Mouse (Mus musculus) forebrain, embryonic 14.5 days (tissue): ENCODE data around the gene Slc16a12. TPM values are rescaled to one million over a fixed set of nuclear protein-coding genes. Genes with fewer than 3 reads are reported as not detected.
"Not testable (repeated sequence)": the region's sequence is repeated elsewhere in the genome, so short reads cannot be mapped to it uniquely, and the experiment has no call there.

Experiments
- ATAC-seq: fragments of 200-750 bp; cut with Nextera tagmentation; 2 replicates; pipeline ENCODE4 v1.8.0; 2017; ENCODE audit warnings: mild to moderate bottlenecking, moderate library complexity
- DNase-seq: peaks from one replicate; pipeline ENCODE4 v3.0.0-alpha.2; 2015; ENCODE audit warnings: low spot score
- H3K27ac ChIP-seq: fragments of 300-500 bp; sonication (generic); 2 replicates; pipeline ENCODE4 v1.5.1; 2014; ENCODE audit warnings: low read depth, mild to moderate bottlenecking, control low read depth, low read length, moderate library complexity
- H3K27me3 ChIP-seq: fragments of 300-500 bp; sonication (generic); replicated peaks from 2 replicates; pipeline ENCODE4 v1.6.1; 2014; ENCODE audit warnings: low read length, control low read depth, mixed read lengths; ENCODE audit not compliant: control insufficient read depth, insufficient read depth
- H3K36me3 ChIP-seq: fragments of 300-500 bp; sonication (generic); 2 replicates; pipeline ENCODE4 v1.6.1; 2014; ENCODE audit warnings: low read length, control low read depth; ENCODE audit not compliant: control insufficient read depth, insufficient read depth
- H3K4me1 ChIP-seq: fragments of 300-500 bp; sonication (generic); 2 replicates; pipeline ENCODE4 v1.6.1; 2014; ENCODE audit warnings: antibody characterized with exemption, low read length, control low read depth; ENCODE audit not compliant: control insufficient read depth, insufficient read depth
- H3K4me2 ChIP-seq: fragments of 300-500 bp; sonication (generic); 2 replicates; pipeline ENCODE4 v1.6.1; 2014; ENCODE audit warnings: mild to moderate bottlenecking, control low read depth, low read length
- H3K4me3 ChIP-seq: fragments of 300-500 bp; sonication (generic); 2 replicates; pipeline ENCODE4 v1.5.1; 2014; ENCODE audit warnings: low read depth, low read length, control low read depth
- H3K9ac ChIP-seq: fragments of 300-500 bp; sonication (generic); 2 replicates; pipeline ENCODE4 v1.6.1; 2014; ENCODE audit warnings: mild to moderate bottlenecking, low read length, control low read depth, moderate library complexity
- H3K9me3 ChIP-seq: fragments of 300-500 bp; sonication (generic); replicated peaks from 2 replicates; pipeline ENCODE4 v1.6.1; 2016; ENCODE audit warnings: low read length, control low read depth, mixed read lengths; ENCODE audit not compliant: control insufficient read depth
- WGBS: fragments of 180-500 bp; shearing (Covaris S2); extraction: QIAGEN DNeasy Blood & Tissue Kit; methylation state at CpG from one replicate; pipeline ENCODE4 v1.1.7; 2014; 5-methylcytosine and 5-hydroxymethylcytosine counted together
- polyA plus RNA-seq: library from polyadenylated mRNA; unstranded; fragments of >200 nt; fragmentation: Nextera tagmentation; extraction: Ambion mirVana; gene quantifications from 2 replicates; pipeline ENCODE4 v1.2.1, GENCODE M21; 2014

The Slc16a12 gene
- polyA plus RNA-seq, 1 experiment from 2014 or later = 2.6 TPM

GRCm38 (mm10) chr19:34755680-34756079 lies 8.6 kb upstream of the Slc16a12 start:
- H3K4me1 ChIP-seq = no peaks in the 10 kb centered on the region
- no peak overlapping the region for H3K4me3 ChIP-seq
- H3K9ac ChIP-seq = no peak overlapping the region
- H3K27me3 ChIP-seq = no peaks in the 10 kb centered on the region
- H3K36me3 ChIP-seq = no peaks in the 10 kb centered on the region
- no peak overlapping the region for H3K27ac ChIP-seq
- no peak for DNase-seq
- no peaks in the 10 kb centered on the region for H3K9me3 ChIP-seq
- H3K4me2 ChIP-seq = no peak overlapping the region
- no peak for ATAC-seq
- 100% methylated on average over 1 of the region's 1 CpGs for WGBS

- no peak for DNase-seq
- Histone ChIP-seq H3K27ac (no peak overlapping the region), H3K36me3 (no peaks in the 10 kb centered on the region), H3K27me3 (no peaks in the 10 kb centered on the region), H3K4me1 (no peaks in the 10 kb centered on the region), H3K9ac (no peak overlapping the region), H3K9me3 (no peaks in the 10 kb centered on the region), H3K4me2 (no peak overlapping the region), H3K4me3 (no peak overlapping the region)
- 85% methylated on average over 5 of the region's 5 CpGs for WGBS
- no peak for ATAC-seq
These were observed 6.2 kb upstream of the Slc16a12 start for GRCm38 (mm10) chr19:34753243-34753642.

GRCm38 (mm10) chr19:34752391-34753092 lies 5.5 kb upstream of the Slc16a12 start:
- no peaks in the 10 kb centered on the region for H3K4me1 ChIP-seq
- no peak overlapping the region for H3K4me3 ChIP-seq
- no peaks in the 10 kb centered on the region for H3K27me3 ChIP-seq
- ATAC-seq = no peak
- H3K9me3 ChIP-seq = no peaks in the 10 kb centered on the region
- no peaks in the 10 kb centered on the region for H3K36me3 ChIP-seq
- 92% methylated on average over 3 of the region's 3 CpGs for WGBS
- H3K4me2 ChIP-seq = no peak overlapping the region
- DNase-seq = no peak
- no peak overlapping the region for H3K27ac ChIP-seq
- no peak overlapping the region for H3K9ac ChIP-seq

- H3K4me2 ChIP-seq = no peak overlapping the region
- WGBS = 81% methylated on average over 4 of the region's 4 CpGs
- no peak overlapping the region for H3K9ac ChIP-seq
- DNase-seq (no peak), ATAC-seq (no peak)
- H3K4me3 ChIP-seq = no peak overlapping the region
- peaks cover 6% of the 10 kb centered on the region; the same call in 1 of the 2 replicates for H3K4me1 ChIP-seq
- no peak overlapping the region for H3K27ac ChIP-seq
- H3K9me3 ChIP-seq = no peaks in the 10 kb centered on the region
- no peaks in the 10 kb centered on the region for H3K36me3 ChIP-seq
- H3K27me3 ChIP-seq = 0 out of 2 replicates have a peak, but pooled peaks cover 7% of the 10 kb centered on the region
These were observed 4.1 kb upstream of the Slc16a12 start for GRCm38 (mm10) chr19:34751150-34751549.

- no peak for ATAC-seq
- H3K9ac ChIP-seq = no peak overlapping the region
These were observed 1.9 kb upstream of the Slc16a12 start for GRCm38 (mm10) chr19:34748992-34749391.

GRCm38 (mm10) chr19:34747969-34748368 lies 880 bp upstream of the Slc16a12 start:
- not testable (repeated sequence) for ATAC-seq, H3K9me3 ChIP-seq

More at GRCm38 (mm10) chr19:34748992-34749391, 1.9 kb upstream of the Slc16a12 start:
- no peak overlapping the region for H3K4me3 ChIP-seq
- H3K27me3 ChIP-seq = 0 out of 2 replicates have a peak, but pooled peaks cover 7% of the 10 kb centered on the region
- no peaks in the 10 kb centered on the region for H3K36me3 ChIP-seq
- H3K4me1 ChIP-seq = peaks cover 7% of the 10 kb centered on the region; the same call in 1 of the 2 replicates
- H3K4me2 ChIP-seq = no peak overlapping the region
- H3K27ac ChIP-seq = no peak overlapping the region
- 75% methylated on average over 2 of the region's 2 CpGs for WGBS
- DNase-seq = no peak
- no peaks in the 10 kb centered on the region for H3K9me3 ChIP-seq

GRCm38 (mm10) chr19:34746201-34746600 lies 888 bp downstream of the Slc16a12 start:
- Histone ChIP-seq H3K36me3 (no peaks in the 10 kb centered on the region), H3K4me1 (peaks cover 7% of the 10 kb centered on the region; the same call in 1 of the 2 replicates), H3K27ac (no peak overlapping the region), H3K4me3 (peak overlapping the region; percentile 57), H3K4me2 (peak overlapping the region; percentile 99), H3K9me3 (no peaks in the 10 kb centered on the region), H3K27me3 (0 out of 2 replicates have a peak, but pooled peaks cover 7% of the 10 kb centered on the region), H3K9ac (peak overlapping the region; percentile 25; the same call in 1 of the 2 replicates)
- 13% methylated on average over 9 of the region's 9 CpGs for WGBS
- DNase-seq (peak; percentile 18), ATAC-seq (peak; percentile 5; the same call in 1 of the 2 replicates)

More at GRCm38 (mm10) chr19:34747969-34748368, 880 bp upstream of the Slc16a12 start:
- not testable (repeated sequence) for H3K27me3 ChIP-seq, H3K9ac ChIP-seq, H3K4me1 ChIP-seq, DNase-seq, H3K36me3 ChIP-seq, H3K4me2 ChIP-seq, H3K4me3 ChIP-seq, H3K27ac ChIP-seq
- WGBS = 93% methylated on average over 6 of the region's 6 CpGs

- WGBS = 89% methylated on average over 8 of the region's 8 CpGs
These were observed 2.1 kb downstream of the Slc16a12 start for GRCm38 (mm10) chr19:34745012-34745411.

GRCm38 (mm10) chr19:34737916-34738315 lies 9.2 kb downstream of the Slc16a12 start:
- ATAC-seq (no peak), DNase-seq (no peak)
- WGBS = 70% methylated on average over 3 of the region's 3 CpGs
- Histone ChIP-seq H3K9ac (no peak overlapping the region), H3K27ac (no peak overlapping the region), H3K27me3 (no peaks in the 10 kb centered on the region), H3K4me3 (no peak overlapping the region), H3K9me3 (no peaks in the 10 kb centered on the region), H3K4me1 (no peaks in the 10 kb centered on the region), H3K4me2 (no peak overlapping the region), H3K36me3 (no peaks in the 10 kb centered on the region)

More at GRCm38 (mm10) chr19:34745012-34745411, 2.1 kb downstream of the Slc16a12 start:
- 0 out of 2 replicates have a peak, but pooled peaks cover 7% of the 10 kb centered on the region for H3K27me3 ChIP-seq
- H3K9me3 ChIP-seq = no peaks in the 10 kb centered on the region
- no peak overlapping the region for H3K27ac ChIP-seq
- no peak for DNase-seq
- H3K9ac ChIP-seq = no peak overlapping the region
- no peaks in the 10 kb centered on the region for H3K36me3 ChIP-seq
- H3K4me1 ChIP-seq = peaks cover 7% of the 10 kb centered on the region; the same call in 1 of the 2 replicates
- no peak for ATAC-seq
- no peak overlapping the region for H3K4me3 ChIP-seq
- H3K4me2 ChIP-seq = no peak overlapping the region
